Mouse (Mus musculus) embryonic facial prominence, embryonic 12.5 days (tissue): ENCODE results near the gene 5330417C22Rik. TPM values are rescaled to one million over a fixed set of nuclear protein-coding genes. Genes with fewer than 3 reads are reported as not detected.

ENCODE experiments used
- ATAC-seq: fragments of 200-750 bp; cut with Nextera tagmentation; 2 replicates; pipeline ENCODE4 v1.8.0; 2017; ENCODE audit not compliant: insufficient number of reproducible peaks, insufficient read depth, low FRiP score, low TSS enrichment
- H3K27ac ChIP-seq: fragments of 300-500 bp; sonication (generic); 2 replicates; pipeline ENCODE4 v1.5.1; 2016; ENCODE audit warnings: mild to moderate bottlenecking
- H3K27me3 ChIP-seq: fragments of 300-500 bp; sonication (generic); 2 replicates; pipeline ENCODE4 v1.6.1; 2016; ENCODE audit warnings: mild to moderate bottlenecking, moderate library complexity
- H3K36me3 ChIP-seq: fragments of 300-500 bp; sonication (generic); 2 replicates; pipeline ENCODE4 v1.6.1; 2016; ENCODE audit warnings: mild to moderate bottlenecking
- H3K4me1 ChIP-seq: fragments of 300-500 bp; sonication (generic); 2 replicates; pipeline ENCODE4 v1.6.1; 2016
- H3K4me2 ChIP-seq: fragments of 300-500 bp; sonication (generic); replicated peaks from 2 replicates; pipeline ENCODE4 v1.6.1; 2016; ENCODE audit warnings: mild to moderate bottlenecking, moderate library complexity
- H3K4me3 ChIP-seq: fragments of 300-500 bp; sonication (generic); 2 replicates; pipeline ENCODE4 v1.5.1; 2016; ENCODE audit warnings: mild to moderate bottlenecking
- H3K9ac ChIP-seq: fragments of 300-500 bp; sonication (generic); 2 replicates; pipeline ENCODE4 v1.6.1; 2016; ENCODE audit warnings: mild to moderate bottlenecking, moderate library complexity
- H3K9me3 ChIP-seq: fragments of 300-500 bp; sonication (generic); 2 replicates; pipeline ENCODE4 v1.6.1; 2016; ENCODE audit warnings: mild to moderate bottlenecking, moderate library complexity
- WGBS: fragments of 180-500 bp; shearing (Covaris S2); methylation state at CpG from one replicate; pipeline ENCODE4 v1.1.7; 2016; 5-methylcytosine and 5-hydroxymethylcytosine counted together
- polyA plus RNA-seq: library from polyadenylated mRNA; unstranded; fragments of >200 nt; fragmentation: Nextera tagmentation; extraction: Ambion mirVana; gene quantifications from 2 replicates; pipeline ENCODE4 v1.2.1, GENCODE M21; 2016

5330417C22Rik gene
- polyA plus RNA-seq, 1 experiment from 2014 or later, result 1.3 TPM

- H3K27ac ChIP-seq, result peak within 1 kb of the TSS; percentile 89
- under 1% methylated on average over 41 of the region's 41 CpGs for WGBS
- H3K4me1 ChIP-seq, result peaks cover 18% of the 10 kb centered on the region
- peak within 1 kb of the TSS; percentile 85 for H3K4me3 ChIP-seq
- H3K9me3 ChIP-seq, result no peaks in the 10 kb centered on the region
- no peaks in the 10 kb centered on the region; the same call in 1 of the 2 replicates for H3K36me3 ChIP-seq
- ATAC-seq, result peak; percentile 97
- H3K9ac ChIP-seq, result peak within 1 kb of the TSS; percentile 80
- peak within 1 kb of the TSS; percentile 93 for H3K4me2 ChIP-seq
- H3K27me3 ChIP-seq, result no peaks in the 10 kb centered on the region
Observed at GRCm38 (mm10) chr3:108444698-108445365, 91.5 kb downstream of the 5330417C22Rik start, which contains the start of gene Sars. Gene Sars (minus strand): TSS chr3:108445209.

DNA sequence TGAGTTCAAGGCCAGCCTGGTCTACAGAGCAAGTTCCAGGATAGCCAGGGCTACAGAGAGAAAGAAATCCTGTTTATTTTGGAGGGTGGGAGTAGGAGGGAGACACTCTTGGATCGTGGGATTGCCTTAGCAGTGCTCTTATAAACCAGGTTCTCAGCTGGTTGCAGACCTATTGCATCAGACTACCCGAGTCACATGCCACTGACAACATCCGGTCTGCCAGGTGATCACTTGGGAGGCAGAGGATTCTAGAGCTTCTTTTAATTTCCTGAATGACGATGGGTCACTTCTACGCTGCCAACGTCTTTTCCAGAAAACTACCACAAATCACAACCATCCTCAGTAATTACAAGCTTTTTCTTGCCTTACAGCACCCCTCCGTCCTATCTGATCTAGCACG lies 92.3 kb downstream of the 5330417C22Rik start:
- H3K27ac ChIP-seq, result no peak overlapping the region
- WGBS, result 22% methylated on average over 8 of the region's 8 CpGs

GRCm38 (mm10) chr3:108436380-108436714 lies 100.0 kb downstream of the 5330417C22Rik start:
- Histone ChIP-seq H3K4me2 (no peak overlapping the region), H3K36me3 (peaks cover 48% of the 10 kb centered on the region), H3K4me1 (no peaks in the 10 kb centered on the region), H3K9ac (no peak overlapping the region), H3K27me3 (no peaks in the 10 kb centered on the region), H3K9me3 (no peaks in the 10 kb centered on the region), H3K4me3 (no peak overlapping the region), H3K27ac (no peak overlapping the region)
- no peak for ATAC-seq
- 82% methylated on average over 7 of the region's 7 CpGs for WGBS

More for the DNA sequence above, 92.3 kb downstream of the 5330417C22Rik start:
- no peaks in the 10 kb centered on the region for H3K27me3 ChIP-seq
- peak overlapping the region; percentile 80 for H3K9ac ChIP-seq
- no peak for ATAC-seq
- H3K4me1 ChIP-seq, result peaks cover 18% of the 10 kb centered on the region
- peak overlapping the region; percentile 85 for H3K4me3 ChIP-seq
- no peaks in the 10 kb centered on the region; the same call in 1 of the 2 replicates for H3K36me3 ChIP-seq
- peak overlapping the region; percentile 93 for H3K4me2 ChIP-seq
- no peaks in the 10 kb centered on the region for H3K9me3 ChIP-seq

GRCm38 (mm10) chr3:108435701-108436379 lies 100.5 kb downstream of the 5330417C22Rik start:
- Histone ChIP-seq H3K36me3 (peaks cover 52% of the 10 kb centered on the region), H3K4me1 (no peaks in the 10 kb centered on the region), H3K9me3 (no peaks in the 10 kb centered on the region), H3K9ac (no peak overlapping the region), H3K27ac (no peak overlapping the region), H3K4me3 (no peak overlapping the region), H3K4me2 (no peak overlapping the region), H3K27me3 (no peaks in the 10 kb centered on the region)
- ATAC-seq, result no peak
- 87% methylated on average over 17 of the region's 17 CpGs for WGBS

DNA sequence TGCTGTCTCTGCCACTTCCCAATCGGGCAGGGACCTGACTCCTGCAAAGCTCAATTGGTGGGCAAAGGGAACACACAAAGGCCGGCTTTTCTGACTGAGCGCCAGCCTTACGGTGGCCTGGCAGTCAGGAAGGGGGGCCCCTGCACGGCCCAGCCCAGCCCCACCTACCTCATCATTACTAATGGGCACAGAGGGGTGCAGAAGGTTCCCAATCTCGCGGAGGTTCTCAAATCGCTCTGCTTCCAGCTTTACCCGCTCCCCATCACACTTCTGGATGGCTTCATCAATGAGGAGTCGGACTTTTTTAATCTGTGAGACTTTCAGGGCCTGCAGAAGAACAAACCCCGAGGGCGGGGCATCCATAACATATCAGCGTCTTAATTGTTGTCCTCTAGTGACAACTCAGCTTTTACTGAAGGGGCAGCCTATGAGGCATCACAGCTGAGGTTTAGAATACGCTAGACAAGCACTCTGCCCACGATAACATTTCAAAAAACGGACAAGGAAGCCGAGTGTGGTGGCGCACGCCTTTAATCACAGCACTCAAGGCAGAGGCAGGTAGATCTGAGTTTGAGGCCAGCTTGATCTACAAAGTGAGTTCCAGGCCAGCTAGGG lies 102.3 kb downstream of the 5330417C22Rik start:
- Histone ChIP-seq H3K4me1 (no peaks in the 10 kb centered on the region), H3K9me3 (no peaks in the 10 kb centered on the region), H3K9ac (no peak overlapping the region), H3K36me3 (peaks cover 68% of the 10 kb centered on the region), H3K27ac (0 out of 2 replicates have a peak overlapping the region, but pooled peaks have one; percentile 5), H3K27me3 (no peaks in the 10 kb centered on the region), H3K4me3 (no peak overlapping the region), H3K4me2 (no peak overlapping the region)
- ATAC-seq, result no peak
- WGBS, result 49% methylated on average over 19 of the region's 19 CpGs

DNA sequence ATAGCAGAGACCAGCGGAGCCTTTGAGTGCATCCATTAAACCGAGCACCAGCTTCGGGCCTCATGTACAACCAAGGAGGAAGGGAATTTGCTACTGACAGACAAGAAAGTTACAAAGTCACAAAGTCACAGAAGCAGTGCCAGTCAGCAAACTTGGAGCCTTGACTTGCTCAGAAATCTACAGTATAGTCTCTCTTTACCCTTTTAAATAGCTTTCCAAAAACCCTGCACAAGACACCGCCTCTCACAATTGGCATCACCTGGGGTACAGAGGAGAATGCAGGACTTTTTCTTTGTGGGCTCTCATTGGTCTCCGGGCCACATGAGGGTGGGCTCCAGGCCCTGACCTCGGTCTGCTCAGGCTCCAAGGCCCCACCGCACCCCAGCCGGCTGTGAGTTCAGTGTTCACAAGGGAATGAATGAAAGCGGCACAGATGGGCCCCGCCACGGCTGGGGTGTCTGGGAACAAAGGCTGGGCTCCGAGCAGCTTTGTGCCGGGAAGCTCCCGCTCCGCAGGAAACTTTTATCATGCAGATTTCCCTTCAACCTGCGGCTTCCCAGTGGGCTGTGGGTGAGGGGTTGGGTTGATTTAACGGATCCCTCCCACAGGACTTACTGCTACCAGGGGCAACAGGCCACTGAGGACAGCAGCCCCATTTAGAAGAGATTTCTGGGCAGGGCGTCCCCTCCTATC lies 103.0 kb downstream of the 5330417C22Rik start:
- Histone ChIP-seq H3K36me3 (peaks cover 74% of the 10 kb centered on the region), H3K9ac (no peak overlapping the region), H3K4me3 (no peak overlapping the region), H3K27ac (peak overlapping the region; percentile 69; the same call in 1 of the 2 replicates), H3K27me3 (no peaks in the 10 kb centered on the region), H3K9me3 (no peaks in the 10 kb centered on the region), H3K4me1 (no peaks in the 10 kb centered on the region), H3K4me2 (no peak overlapping the region)
- WGBS, result 38% methylated on average over 18 of the region's 18 CpGs
- ATAC-seq, result peak; percentile 73

DNA sequence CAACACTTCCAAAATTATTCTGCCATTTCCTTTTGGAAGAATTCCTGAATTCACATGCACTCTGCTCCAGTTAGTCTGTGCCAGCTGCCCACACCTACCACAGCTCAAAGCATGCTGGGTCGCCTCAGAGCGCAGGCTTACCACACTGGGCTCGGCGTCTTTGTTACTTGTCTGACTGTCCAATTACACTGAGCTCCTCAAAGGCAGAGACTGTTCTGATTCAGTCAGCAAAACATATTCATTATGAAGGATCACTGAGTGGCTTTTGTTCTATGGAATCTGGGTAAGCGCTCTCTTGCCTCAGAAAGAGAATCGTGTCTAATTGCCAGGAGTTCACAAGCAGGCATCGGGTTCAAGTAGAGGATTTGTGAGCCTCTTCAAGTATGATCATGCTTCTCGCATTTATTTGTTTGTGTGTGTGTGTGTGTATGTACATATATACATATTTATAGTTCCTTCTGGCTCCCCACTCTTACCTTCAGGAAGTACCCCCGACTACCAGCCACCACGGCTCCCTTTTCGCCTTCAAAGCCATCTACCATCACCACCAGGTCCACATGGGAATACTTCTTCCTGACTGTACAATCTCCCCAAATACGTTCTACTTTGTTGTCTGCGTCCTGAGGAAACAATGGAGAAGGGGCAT lies 103.7 kb downstream of the 5330417C22Rik start:
- no peak for ATAC-seq
- Histone ChIP-seq H3K4me1 (no peaks in the 10 kb centered on the region), H3K9ac (no peak overlapping the region), H3K36me3 (peaks cover 80% of the 10 kb centered on the region), H3K4me3 (no peak overlapping the region), H3K27me3 (no peaks in the 10 kb centered on the region), H3K9me3 (no peaks in the 10 kb centered on the region), H3K27ac (peak overlapping the region; percentile 69; the same call in 1 of the 2 replicates), H3K4me2 (no peak overlapping the region)
- 81% methylated on average over 13 of the region's 13 CpGs for WGBS

DNA sequence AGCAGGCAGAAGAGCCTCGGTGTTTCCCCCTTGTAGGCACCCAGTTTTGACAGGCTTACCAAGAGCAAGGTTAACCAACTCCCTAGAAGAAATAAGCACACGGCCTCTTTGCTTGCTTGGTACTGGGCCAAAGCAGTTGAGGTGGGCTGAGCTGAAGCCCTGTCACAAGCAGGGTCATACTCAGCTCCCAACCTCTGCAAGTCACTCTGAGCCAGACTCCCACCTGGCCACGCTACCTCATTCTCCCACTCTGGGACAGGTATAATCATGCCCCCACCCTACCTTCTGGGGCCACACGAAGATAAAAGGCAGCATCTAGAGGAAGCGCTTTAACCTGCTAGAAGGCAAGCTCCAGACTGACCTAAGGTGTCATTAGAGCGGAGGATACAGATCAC lies 110.7 kb downstream of the 5330417C22Rik start:
- ATAC-seq, result no peak
- Histone ChIP-seq H3K27ac (0 out of 2 replicates have a peak overlapping the region, but pooled peaks have one; percentile 23), H3K9ac (no peak overlapping the region), H3K36me3 (peaks cover 55% of the 10 kb centered on the region), H3K4me3 (no peak overlapping the region), H3K27me3 (no peaks in the 10 kb centered on the region), H3K4me1 (peaks cover 13% of the 10 kb centered on the region), H3K9me3 (no peaks in the 10 kb centered on the region), H3K4me2 (no peak overlapping the region)
- WGBS, result 86% methylated on average over 6 of the region's 6 CpGs

GRCm38 (mm10) chr3:108424944-108425623 lies 111.3 kb downstream of the 5330417C22Rik start:
- Histone ChIP-seq H3K27ac (0 out of 2 replicates have a peak overlapping the region, but pooled peaks have one; percentile 23), H3K4me2 (no peak overlapping the region), H3K9ac (no peak overlapping the region), H3K4me1 (peaks cover 13% of the 10 kb centered on the region), H3K27me3 (no peaks in the 10 kb centered on the region), H3K36me3 (peaks cover 52% of the 10 kb centered on the region), H3K4me3 (no peak overlapping the region), H3K9me3 (no peaks in the 10 kb centered on the region)
- no peak for ATAC-seq
- 68% methylated on average over 7 of the region's 7 CpGs for WGBS

GRCm38 (mm10) chr3:108423844-108424801 lies 112.2 kb downstream of the 5330417C22Rik start:
- peak overlapping the region; percentile 35 for H3K4me2 ChIP-seq
- WGBS, result 21% methylated on average over 11 of the region's 11 CpGs
- peaks cover 43% of the 10 kb centered on the region for H3K36me3 ChIP-seq
- H3K4me1 ChIP-seq, result peaks cover 13% of the 10 kb centered on the region
- H3K9me3 ChIP-seq, result no peaks in the 10 kb centered on the region
- peak; percentile 70 for ATAC-seq
- H3K9ac ChIP-seq, result 0 out of 2 replicates have a peak overlapping the region, but pooled peaks have one; percentile 42
- H3K27me3 ChIP-seq, result no peaks in the 10 kb centered on the region
- no peak overlapping the region for H3K4me3 ChIP-seq
- H3K27ac ChIP-seq, result peak overlapping the region; percentile 37; the same call in 1 of the 2 replicates
